Mouse (Mus musculus): ENCODE measurements around the gene Zfp579.

GRCm38 (mm10) chr7:4996934-4997333, 976 bp upstream of the Zfp579 start:
- TF ChIP-seq EP300 (IDR thresholded peaks at IDR 0.05; ENCODE audit: insufficient read depth, low read depth, low read length) = no peak
- no peak for TF ChIP-seq CTCF (IDR thresholded peaks at IDR 0.05; ENCODE audit: low read depth, low read length)
- TF ChIP-seq POLR2A (IDR thresholded peaks at IDR 0.05; ENCODE audit: insufficient read depth, low read length) = no peak

Data from ES-Bruce4 (cell line).